Mouse (Mus musculus) thymus, adult 2 months (tissue): ENCODE measurements around the gene Dab1.

Experiments
- CTCF ChIP-seq: fragments of 200-500 bp; IDR thresholded peaks from 2 replicates; pipeline ENCODE4 v1.5.1; 2012; ENCODE audit warnings: mild to moderate bottlenecking, control low read depth, low read length, moderate library complexity, borderline replicate concordance; ENCODE audit not compliant: control insufficient read depth, poor library complexity, insufficient read depth; ENCODE audit errors: extremely low read depth
- POLR2A ChIP-seq: fragments of 200-500 bp; IDR thresholded peaks from 2 replicates; pipeline ENCODE4 v1.6.1; 2012; ENCODE audit warnings: mild to moderate bottlenecking, low read length, control low read depth, moderate library complexity; ENCODE audit not compliant: control insufficient read depth, poor library complexity, insufficient read depth; ENCODE audit errors: extremely low read depth

DNA sequence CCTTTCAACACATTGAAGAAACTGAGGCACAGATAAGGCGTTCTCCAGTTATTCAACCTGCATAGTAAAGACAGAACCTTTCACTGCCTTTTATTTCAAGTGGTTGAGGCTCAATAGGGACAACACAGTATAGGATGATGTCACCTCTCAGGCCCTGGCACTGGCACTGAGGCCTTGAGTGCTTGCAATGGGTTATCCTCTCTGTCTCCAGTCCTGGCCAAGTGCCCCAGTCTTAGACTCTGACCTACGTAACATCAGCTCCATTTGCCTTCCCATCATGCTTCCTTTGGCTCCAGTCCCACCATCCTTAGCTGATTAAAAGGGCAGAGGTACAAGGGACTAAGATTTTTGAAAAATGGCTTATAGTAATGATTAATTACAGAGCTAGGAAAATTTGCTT is 220.4 kb downstream of the Dab1 start:
- TF ChIP-seq POLR2A (no peak), CTCF (no peak)
